Mouse (Mus musculus): Measurements from ENCODE around the gene Dcps.

DNA sequence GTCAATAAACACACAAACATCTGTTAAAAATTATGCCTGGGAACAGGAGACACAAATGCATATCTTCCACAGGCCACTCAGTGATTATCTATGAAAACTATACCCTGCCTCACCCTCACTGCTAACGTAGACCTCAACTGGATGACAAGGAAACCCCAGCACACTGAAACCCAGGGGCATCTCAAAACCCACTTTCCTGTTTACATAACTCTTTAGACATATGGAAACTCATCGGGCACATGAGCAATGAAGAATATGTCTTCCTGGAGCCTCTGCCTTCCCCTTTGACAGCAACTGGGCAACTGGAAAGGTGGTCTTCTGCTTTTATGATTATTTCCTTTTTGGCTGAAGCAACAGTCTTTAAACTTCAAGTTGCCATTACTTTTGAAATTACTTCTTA, 33.6 kb downstream of the Dcps start:
- TF ChIP-seq CTCF (IDR thresholded peaks at IDR 0.05; ENCODE audit: extremely low read depth, insufficient read depth, insufficient read length, insufficient replicate concordance) = no peak
- TF ChIP-seq POLR2A (IDR thresholded peaks at IDR 0.05; ENCODE audit: low read depth, low read length) = no peak

Data from spleen, adult 2 months (tissue).